9 mouse cellular contexts compared by ENCODE assay signal in genomic region chr2:77816413-77817314, GRCm38 (mm10). TPM values are rescaled to one million over a fixed set of nuclear protein-coding genes. Genes with fewer than 3 reads are reported as not detected.
DNase-seq lines count a peak whose midpoint lies in the region; ATAC-seq and TF ChIP-seq lines count a peak whose summit lies in the region.
"Had no signal": no experiment of that assay in that cellular context is flagged by ENCODE, and none has a peak within 500 bp of the region (broad histone marks: within the 10 kb centered on the region; RNA-seq: fewer than 3 reads in every experiment).

No protein-coding gene starts in this region.

- H3K4me1 ChIP-seq in cortical plate, adult 2 months (ENCODE audit: control insufficient read depth, insufficient read depth, low read length) = peaks cover 6% of the 10 kb centered on the region; the same call in 1 of the 2 replicates
- H3K4me1 ChIP-seq in intestine, embryonic 16.5 days (ENCODE audit: control insufficient read depth, insufficient read depth, low read length) = peaks cover 9% of the 10 kb centered on the region; the same call in 1 of the 2 replicates
- no peaks in the 10 kb centered on the region for H3K4me1 ChIP-seq in liver, embryonic 16.5 days (ENCODE audit: control insufficient read depth, low read depth, low read length)

- TF ChIP-seq POLR2A in cortical plate, adult 2 months (IDR thresholded peaks at IDR 0.05; ENCODE audit: extremely low read depth, insufficient read depth, low read length) = no peak

- DNase-seq in left cerebral cortex, adult 18-20 months (ENCODE audit: low spot score in 2 of 2) = peak; percentile 49 to 66
- no peak for DNase-seq in left cerebral cortex, adult 11 months (ENCODE audit: low spot score)
- peak; percentile 19 for DNase-seq in gastrocnemius, postnatal 25 days
- DNase-seq in retina, postnatal 7 days (ENCODE audit: low read depth, low spot score) = peak; percentile 62
- DNase-seq in adipocyte (ENCODE audit: low spot score) = no peak

- TF ChIP-seq CTCF in cortical plate, adult 2 months (IDR thresholded peaks at IDR 0.05; ENCODE audit: extremely low read depth, insufficient read depth, low read length) = no peak

- H3K9me3 ChIP-seq in intestine, embryonic 16.5 days (ENCODE audit: control insufficient read depth, low read length) = no peaks in the 10 kb centered on the region
- H3K9me3 ChIP-seq in liver, embryonic 16.5 days (replicated peaks; ENCODE audit: control insufficient read depth, low read length) = no peaks in the 10 kb centered on the region

- peak overlapping the region; percentile 87 for H3K27ac ChIP-seq in cortical plate, adult 2 months (ENCODE audit: insufficient read depth, low read length)
- no peak overlapping the region for H3K27ac ChIP-seq in intestine, embryonic 16.5 days (ENCODE audit: low read length)
- no peak overlapping the region for H3K27ac ChIP-seq in liver, embryonic 16.5 days (ENCODE audit: low read length)

- peaks cover 18% of the 10 kb centered on the region for H3K27me3 ChIP-seq in intestine, embryonic 16.5 days (replicated peaks; ENCODE audit: control insufficient read depth, insufficient read depth, low read length)
- H3K27me3 ChIP-seq in liver, embryonic 16.5 days (ENCODE audit: control insufficient read depth, insufficient read depth, low read depth, low read length) = peaks cover 35% of the 10 kb centered on the region

- WGBS in intestine, embryonic 16.5 days = under 1% methylated on average over 93 of the region's 116 CpGs
- WGBS in liver, embryonic 16.5 days (ENCODE audit: insufficient replicate concordance) = under 1% methylated on average over 107 of the region's 116 CpGs

- peak overlapping the region; percentile 79 for H3K4me3 ChIP-seq in cortical plate, adult 2 months (ENCODE audit: insufficient read depth, low read length)
- H3K4me3 ChIP-seq in intestine, embryonic 16.5 days (ENCODE audit: low read length) = peak overlapping the region; percentile 64
- peak overlapping the region; percentile 41 for H3K4me3 ChIP-seq in liver, embryonic 16.5 days (ENCODE audit: low read depth, low read length)

- H3K9ac ChIP-seq in intestine, embryonic 16.5 days (ENCODE audit: low read depth, low read length) = peak overlapping the region; percentile 65
- H3K9ac ChIP-seq in liver, embryonic 16.5 days (ENCODE audit: low read depth, low read length) = no peak overlapping the region

- peak overlapping the region; percentile 99 for H3K4me2 ChIP-seq in intestine, embryonic 16.5 days (ENCODE audit: low read depth, low read length)
- H3K4me2 ChIP-seq in liver, embryonic 16.5 days (ENCODE audit: low read depth, low read length) = peak overlapping the region; percentile 52

- peak; percentile 88 for ATAC-seq in intestine, embryonic 16.5 days
- no peak for ATAC-seq in liver, embryonic 16.5 days (ENCODE audit: low read depth)

- no peaks in the 10 kb centered on the region for H3K36me3 ChIP-seq in intestine, embryonic 16.5 days (ENCODE audit: control insufficient read depth, insufficient read depth, low read length)
- H3K36me3 ChIP-seq in liver, embryonic 16.5 days (ENCODE audit: control insufficient read depth, insufficient read depth) = no peaks in the 10 kb centered on the region

RNA-seq across cellular contexts. Expression of gene Zfp385b, which starts 2.8 kb away (rescaled TPM):
- 10 to 100 TPM; 48.2 to 49.2 TPM for total RNA-seq in left cerebral cortex, adult 18-20 months (2021)
- polyA plus RNA-seq in cortical plate, adult 2 months (2012; rRNA removed) = 36.6 and 39.1 TPM in 2 replicates
- 10 to 100 TPM in 1 of 2 experiments, 1 to 10 TPM in 1; 3.7 to 15.2 TPM for total RNA-seq in gastrocnemius, postnatal 25 days (2021)
- polyA plus RNA-seq in intestine, embryonic 16.5 days (2015; fragmentation: Nextera tagmentation; extraction: Ambion mirVana) = 6.8 and 7.5 TPM in 2 replicates
- polyA plus RNA-seq in liver, embryonic 16.5 days (2015; fragmentation: Nextera tagmentation; extraction: Ambion mirVana) = 6.9 and 8.1 TPM in 2 replicates
- total RNA-seq: MEL had no signal

Comparison
In these comparisons a context has a peak if more than half of its experiments do, and no peak if none do; other contexts are left out.
1. DNase-seq: peak in left cerebral cortex, adult 18-20 months (2 of 2), gastrocnemius, postnatal 25 days (single experiment) and retina, postnatal 7 days (single experiment); none in left cerebral cortex, adult 11 months (single experiment) and adipocyte (single experiment).
2. Peak in every context shown above with its lines, with median percentiles within 50 percentile points of each other: H3K4me3 ChIP-seq.